Mouse (Mus musculus): ENCODE measurements around the gene Tfpt. TPM values are rescaled to one million over a fixed set of nuclear protein-coding genes. Genes with fewer than 3 reads are reported as not detected.
"Not testable (repeated sequence)": the region's sequence is repeated elsewhere in the genome, so short reads cannot be mapped to it uniquely, and the experiment has no call there.

The Tfpt gene
- polyA plus RNA-seq, 1 experiment from 2014 or later = 21.4 TPM

DNA sequence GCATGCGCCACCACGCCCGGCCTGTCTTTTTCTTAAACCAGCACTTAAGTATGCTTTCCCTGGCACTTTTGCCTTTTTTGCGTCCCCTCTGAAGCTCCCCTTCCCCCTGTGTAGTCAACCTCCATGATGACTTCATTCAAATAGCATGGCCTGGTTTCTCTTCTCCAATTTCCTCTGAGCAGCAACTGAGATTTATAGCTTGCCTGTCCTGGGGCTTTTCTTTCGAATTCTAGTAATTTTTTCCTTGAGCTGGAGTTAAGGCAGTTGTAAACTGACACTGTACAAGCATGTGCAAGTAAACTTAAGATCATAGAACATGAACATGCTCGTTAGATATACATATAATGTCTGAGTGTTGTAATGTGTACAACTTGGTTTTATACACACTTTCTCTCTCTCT lies 22.3 kb downstream of the Tfpt start:
- H3K4me2 ChIP-seq (replicated peaks; ENCODE audit: low read depth, low read length) = no peak overlapping the region
- no peak overlapping the region for H3K27ac ChIP-seq (ENCODE audit: low read length)
- no peak overlapping the region for H3K4me3 ChIP-seq (ENCODE audit: low read length)
- 61% methylated on average over 6 of the region's 6 CpGs for WGBS
- H3K4me1 ChIP-seq (ENCODE audit: insufficient read depth, low read length) = no peaks in the 10 kb centered on the region
- ATAC-seq (ENCODE audit: low FRiP score, low TSS enrichment) = no peak
- H3K36me3 ChIP-seq (ENCODE audit: insufficient read depth, low read length) = no peaks in the 10 kb centered on the region
- H3K9me3 ChIP-seq (ENCODE audit: low read length) = no peaks in the 10 kb centered on the region
- no peaks in the 10 kb centered on the region for H3K27me3 ChIP-seq (ENCODE audit: insufficient read depth, low read length)
- no peak overlapping the region for H3K9ac ChIP-seq (replicated peaks; ENCODE audit: low read length)

DNA sequence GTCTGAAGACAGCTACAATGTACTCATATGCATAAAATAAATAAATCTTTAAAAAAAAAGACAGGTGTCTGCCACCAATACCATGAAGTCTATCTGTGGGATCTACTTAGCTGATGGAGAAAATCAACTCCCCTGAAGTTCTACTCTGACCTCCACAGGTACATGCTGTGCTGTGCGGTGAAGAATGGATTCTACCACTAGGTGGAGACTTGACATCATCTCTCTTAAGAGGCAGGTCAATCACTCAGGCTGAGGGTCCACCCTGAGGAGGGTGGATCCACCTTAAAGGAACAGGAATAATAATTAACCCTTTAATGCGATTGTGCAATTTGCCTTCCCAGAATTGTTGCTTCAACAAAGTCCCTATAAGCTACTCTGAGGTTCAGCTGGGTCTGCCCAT lies 22.9 kb downstream of the Tfpt start:
- no peak overlapping the region for H3K4me2 ChIP-seq (replicated peaks; ENCODE audit: low read depth, low read length)
- peak; percentile 79; the same call in 1 of the 2 replicates for ATAC-seq (ENCODE audit: low FRiP score, low TSS enrichment)
- WGBS = 23% methylated on average over 2 of the region's 2 CpGs

DNA sequence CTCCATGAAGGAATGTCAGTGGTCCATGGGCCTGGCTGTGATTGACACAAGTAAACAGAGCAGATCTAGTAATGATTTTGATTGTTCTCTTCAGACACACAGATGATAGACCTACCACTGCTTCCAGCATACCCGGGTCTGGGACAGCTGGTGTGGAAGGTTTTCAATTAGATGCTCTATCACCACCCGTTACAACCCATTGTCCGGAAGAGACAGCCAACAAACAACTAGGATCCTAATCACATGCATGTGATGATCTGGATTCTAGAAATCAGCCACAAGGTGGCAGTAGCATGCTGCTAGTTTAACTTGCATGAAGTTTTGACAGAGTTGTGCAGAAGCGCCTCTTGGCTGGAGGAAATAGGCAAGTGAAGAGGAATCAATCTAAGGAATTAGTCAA lies 28.6 kb downstream of the Tfpt start:
- no peak overlapping the region for H3K4me3 ChIP-seq (ENCODE audit: low read length)
- no peaks in the 10 kb centered on the region for H3K36me3 ChIP-seq (ENCODE audit: insufficient read depth, low read length)
- H3K27ac ChIP-seq (ENCODE audit: low read length) = no peak overlapping the region
- 11% methylated on average over 4 of the region's 4 CpGs for WGBS
- no peak overlapping the region for H3K4me2 ChIP-seq (replicated peaks; ENCODE audit: low read depth, low read length)
- peak; percentile 12; the same call in 1 of the 2 replicates for ATAC-seq (ENCODE audit: low FRiP score, low TSS enrichment)
- no peaks in the 10 kb centered on the region for H3K9me3 ChIP-seq (ENCODE audit: low read length)
- H3K27me3 ChIP-seq (ENCODE audit: insufficient read depth, low read length) = no peaks in the 10 kb centered on the region
- H3K4me1 ChIP-seq (ENCODE audit: insufficient read depth, low read length) = no peaks in the 10 kb centered on the region
- H3K9ac ChIP-seq (replicated peaks; ENCODE audit: low read length) = no peak overlapping the region

More for the DNA sequence above, 22.9 kb downstream of the Tfpt start:
- H3K9ac ChIP-seq (replicated peaks; ENCODE audit: low read length) = no peak overlapping the region
- H3K4me3 ChIP-seq (ENCODE audit: low read length) = no peak overlapping the region
- no peak overlapping the region for H3K27ac ChIP-seq (ENCODE audit: low read length)
- no peaks in the 10 kb centered on the region for H3K9me3 ChIP-seq (ENCODE audit: low read length)
- H3K4me1 ChIP-seq (ENCODE audit: insufficient read depth, low read length) = no peaks in the 10 kb centered on the region
- no peaks in the 10 kb centered on the region for H3K36me3 ChIP-seq (ENCODE audit: insufficient read depth, low read length)
- no peaks in the 10 kb centered on the region for H3K27me3 ChIP-seq (ENCODE audit: insufficient read depth, low read length)

DNA sequence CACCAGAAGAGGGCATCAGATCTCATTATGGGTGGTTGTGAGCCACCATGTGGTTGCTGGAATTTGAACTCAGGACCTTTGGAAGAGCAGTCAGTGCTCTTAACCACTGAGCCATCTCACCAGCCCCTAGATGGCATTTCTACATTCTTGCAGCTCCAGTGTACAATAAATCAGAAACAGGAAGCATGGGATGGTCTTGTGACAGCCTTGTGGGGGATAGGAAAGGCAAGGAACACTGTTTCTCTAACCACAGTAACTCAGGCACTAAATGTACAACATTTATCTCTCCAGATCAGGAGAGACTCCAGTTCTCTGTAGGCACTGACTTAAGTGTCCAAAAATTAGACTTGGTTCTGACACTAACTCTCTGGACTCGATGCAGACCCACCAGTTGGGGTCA lies 32.0 kb downstream of the Tfpt start:
- H3K9ac ChIP-seq (replicated peaks; ENCODE audit: low read length); H3K9me3 ChIP-seq (ENCODE audit: low read length); H3K27ac ChIP-seq (ENCODE audit: low read length); H3K4me2 ChIP-seq (replicated peaks; ENCODE audit: low read depth, low read length); H3K27me3 ChIP-seq (ENCODE audit: insufficient read depth, low read length); H3K36me3 ChIP-seq (ENCODE audit: insufficient read depth, low read length); H3K4me1 ChIP-seq (ENCODE audit: insufficient read depth, low read length); ATAC-seq (ENCODE audit: low FRiP score, low TSS enrichment); H3K4me3 ChIP-seq (ENCODE audit: low read length): not testable (repeated sequence)
- 72% methylated on average over 1 of the region's 1 CpGs for WGBS

DNA sequence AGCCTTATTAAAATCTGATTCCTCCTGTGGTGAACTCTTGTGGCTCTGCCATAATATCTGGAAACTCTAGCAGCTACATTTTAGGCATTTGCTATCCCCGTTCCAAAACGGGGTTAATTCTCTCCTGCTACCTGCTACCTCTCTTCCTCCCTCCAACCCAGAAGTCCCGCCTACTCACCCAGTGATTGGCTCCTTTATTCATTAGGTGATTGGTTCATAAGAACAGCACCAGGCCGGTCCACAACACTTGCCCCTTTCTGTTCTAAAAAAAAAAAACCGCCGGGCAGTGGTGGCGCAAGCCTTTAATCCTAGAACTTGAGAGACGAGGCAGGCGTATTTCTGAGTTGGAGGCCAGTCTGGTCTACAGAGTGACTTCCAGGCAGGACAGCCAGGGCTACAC lies 34.6 kb downstream of the Tfpt start:
- Histone ChIP-seq H3K4me3 (ENCODE audit: low read length) (peak overlapping the region; percentile 25), H3K36me3 (ENCODE audit: insufficient read depth, low read length) (no peaks in the 10 kb centered on the region), H3K27ac (ENCODE audit: low read length) (peak overlapping the region; percentile 66), H3K27me3 (ENCODE audit: insufficient read depth, low read length) (no peaks in the 10 kb centered on the region), H3K4me1 (ENCODE audit: insufficient read depth, low read length) (no peaks in the 10 kb centered on the region), H3K9me3 (ENCODE audit: low read length) (no peaks in the 10 kb centered on the region), H3K9ac (replicated peaks; ENCODE audit: low read length) (peak overlapping the region; percentile 48), H3K4me2 (replicated peaks; ENCODE audit: low read depth, low read length) (peak overlapping the region; percentile 46)
- WGBS = 15% methylated on average over 9 of the region's 9 CpGs
- peak; percentile 75; the same call in 1 of the 2 replicates for ATAC-seq (ENCODE audit: low FRiP score, low TSS enrichment)

DNA sequence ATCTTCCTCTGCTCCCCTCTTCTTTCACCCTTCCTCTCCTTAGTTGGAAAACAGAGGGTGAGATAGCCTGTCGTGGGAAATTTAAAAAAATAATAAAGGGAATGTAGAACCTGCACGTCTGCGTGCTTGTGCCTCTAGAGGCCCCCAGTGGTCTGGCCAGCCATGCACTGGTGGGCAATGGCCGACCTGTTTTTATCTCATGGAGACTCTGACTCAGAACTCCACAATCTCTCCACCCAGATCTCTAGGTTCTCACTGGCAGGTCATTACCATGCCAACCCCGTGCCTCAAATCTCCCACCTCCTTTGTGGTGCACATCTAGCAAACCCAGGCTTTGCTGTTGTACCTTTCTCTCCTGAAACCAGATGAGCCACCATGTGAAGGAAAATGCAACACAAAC lies 35.0 kb downstream of the Tfpt start:
- H3K27ac ChIP-seq (ENCODE audit: low read length) = peak overlapping the region; percentile 66
- ATAC-seq (ENCODE audit: low FRiP score, low TSS enrichment) = peak; percentile 46
- 17% methylated on average over 5 of the region's 5 CpGs for WGBS

DNA sequence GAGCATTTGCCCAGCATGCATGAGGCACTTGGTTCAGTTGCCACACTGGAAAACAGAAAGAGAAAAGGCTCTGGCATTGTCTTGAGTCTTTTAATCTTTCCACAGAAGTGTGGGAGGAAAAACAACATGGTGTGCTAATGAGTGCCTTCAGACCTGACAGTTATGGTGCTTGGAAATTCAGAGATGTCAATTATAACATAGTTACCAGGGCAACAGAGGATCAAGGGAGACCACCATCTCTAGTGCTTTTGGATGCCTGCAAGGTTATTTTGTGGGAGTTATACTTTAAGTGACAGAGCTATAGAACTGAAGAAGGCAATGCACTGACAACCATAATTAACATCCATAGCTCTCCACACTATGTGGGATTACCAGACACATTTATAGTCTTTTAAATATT lies 35.9 kb downstream of the Tfpt start:
- Histone ChIP-seq H3K36me3 (ENCODE audit: insufficient read depth, low read length) (no peaks in the 10 kb centered on the region), H3K27ac (ENCODE audit: low read length) (no peak overlapping the region), H3K4me3 (ENCODE audit: low read length) (no peak overlapping the region), H3K4me1 (ENCODE audit: insufficient read depth, low read length) (no peaks in the 10 kb centered on the region), H3K9me3 (ENCODE audit: low read length) (no peaks in the 10 kb centered on the region), H3K4me2 (replicated peaks; ENCODE audit: low read depth, low read length) (no peak overlapping the region), H3K9ac (replicated peaks; ENCODE audit: low read length) (no peak overlapping the region), H3K27me3 (ENCODE audit: insufficient read depth, low read length) (no peaks in the 10 kb centered on the region)
- no peak for ATAC-seq (ENCODE audit: low FRiP score, low TSS enrichment)

More for the DNA sequence above, 35.0 kb downstream of the Tfpt start:
- Histone ChIP-seq H3K4me3 (ENCODE audit: low read length) (peak overlapping the region; percentile 25), H3K27me3 (ENCODE audit: insufficient read depth, low read length) (no peaks in the 10 kb centered on the region), H3K4me2 (replicated peaks; ENCODE audit: low read depth, low read length) (peak overlapping the region; percentile 46), H3K4me1 (ENCODE audit: insufficient read depth, low read length) (no peaks in the 10 kb centered on the region), H3K9ac (replicated peaks; ENCODE audit: low read length) (peak overlapping the region; percentile 48), H3K36me3 (ENCODE audit: insufficient read depth, low read length) (no peaks in the 10 kb centered on the region), H3K9me3 (ENCODE audit: low read length) (no peaks in the 10 kb centered on the region)

DNA sequence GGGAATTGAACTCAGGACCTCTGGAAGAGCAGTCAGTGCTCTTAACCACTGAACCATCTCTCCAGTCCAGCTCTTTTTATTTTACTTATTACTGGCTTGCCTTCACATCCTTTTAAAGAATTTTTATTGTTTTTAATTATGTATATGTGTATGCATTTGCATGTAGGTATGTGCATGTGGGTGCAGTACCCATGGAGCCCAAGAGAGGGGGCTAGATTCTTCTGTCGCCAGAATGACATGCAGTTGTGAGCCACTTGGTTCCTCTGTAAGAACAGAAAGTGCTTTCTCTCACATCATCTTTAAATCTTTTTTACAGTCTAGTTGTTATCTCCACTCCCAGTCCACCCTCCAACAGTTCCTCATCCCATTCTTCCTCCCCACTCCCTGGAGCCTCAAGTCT lies 38.2 kb downstream of the Tfpt start:
- Histone ChIP-seq H3K27me3 (ENCODE audit: insufficient read depth, low read length) (no peaks in the 10 kb centered on the region), H3K4me1 (ENCODE audit: insufficient read depth, low read length) (no peaks in the 10 kb centered on the region), H3K9ac (replicated peaks; ENCODE audit: low read length) (no peak overlapping the region), H3K36me3 (ENCODE audit: insufficient read depth, low read length) (no peaks in the 10 kb centered on the region), H3K4me2 (replicated peaks; ENCODE audit: low read depth, low read length) (no peak overlapping the region), H3K9me3 (ENCODE audit: low read length) (no peaks in the 10 kb centered on the region), H3K4me3 (ENCODE audit: low read length) (no peak overlapping the region), H3K27ac (ENCODE audit: low read length) (no peak overlapping the region)
- 60% methylated on average over 1 of the region's 1 CpGs for WGBS
- no peak for ATAC-seq (ENCODE audit: low FRiP score, low TSS enrichment)

DNA sequence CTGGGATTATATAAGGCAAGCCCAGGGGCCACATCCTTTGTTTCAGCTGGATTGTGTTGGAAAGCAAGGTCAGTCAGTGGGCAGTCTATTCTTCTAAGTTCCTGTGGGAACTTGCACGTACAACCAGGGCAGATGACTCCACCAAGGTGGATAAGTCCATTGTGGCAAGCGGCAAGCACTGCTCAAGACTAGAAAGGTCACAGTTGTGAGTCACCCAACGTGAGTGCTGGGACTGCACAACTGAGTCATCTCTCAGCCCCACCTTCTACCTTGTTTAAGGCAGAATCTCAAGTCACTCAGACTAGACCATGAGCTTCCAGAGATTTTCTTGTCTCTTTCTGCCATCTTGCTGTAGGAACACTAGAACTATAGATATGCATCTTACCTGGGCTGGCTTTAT lies 39.2 kb downstream of the Tfpt start:
- no peaks in the 10 kb centered on the region for H3K4me1 ChIP-seq (ENCODE audit: insufficient read depth, low read length)
- H3K27me3 ChIP-seq (ENCODE audit: insufficient read depth, low read length) = no peaks in the 10 kb centered on the region
- ATAC-seq (ENCODE audit: low FRiP score, low TSS enrichment) = no peak
- no peak overlapping the region for H3K9ac ChIP-seq (replicated peaks; ENCODE audit: low read length)
- no peaks in the 10 kb centered on the region for H3K9me3 ChIP-seq (ENCODE audit: low read length)
- no peak overlapping the region for H3K4me3 ChIP-seq (ENCODE audit: low read length)
- WGBS = 79% methylated on average over 3 of the region's 3 CpGs
- no peak overlapping the region for H3K4me2 ChIP-seq (replicated peaks; ENCODE audit: low read depth, low read length)
- no peaks in the 10 kb centered on the region for H3K36me3 ChIP-seq (ENCODE audit: insufficient read depth, low read length)
- H3K27ac ChIP-seq (ENCODE audit: low read length) = no peak overlapping the region

DNA sequence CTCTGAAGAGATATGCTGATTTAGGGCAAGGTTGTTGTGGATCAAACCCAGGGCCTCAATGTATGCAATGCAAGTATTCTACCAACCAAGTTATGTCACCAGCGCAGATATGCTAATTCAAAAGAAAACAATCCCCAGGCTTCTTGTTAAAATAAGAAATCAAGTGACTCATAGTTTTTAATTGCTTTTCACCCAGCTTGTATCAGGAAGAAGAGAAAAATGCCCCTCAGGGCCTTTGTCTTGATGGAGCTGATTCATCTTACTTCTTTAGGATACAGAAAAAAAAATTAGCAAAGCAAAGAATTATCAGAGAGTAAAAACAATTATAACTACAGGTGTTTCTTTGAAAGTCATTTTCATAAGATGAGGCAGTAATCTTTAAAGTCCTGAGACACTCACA lies 42.4 kb downstream of the Tfpt start:
- no peaks in the 10 kb centered on the region for H3K4me1 ChIP-seq (ENCODE audit: insufficient read depth, low read length)
- WGBS = 69% methylated on average over 1 of the region's 1 CpGs

DNA sequence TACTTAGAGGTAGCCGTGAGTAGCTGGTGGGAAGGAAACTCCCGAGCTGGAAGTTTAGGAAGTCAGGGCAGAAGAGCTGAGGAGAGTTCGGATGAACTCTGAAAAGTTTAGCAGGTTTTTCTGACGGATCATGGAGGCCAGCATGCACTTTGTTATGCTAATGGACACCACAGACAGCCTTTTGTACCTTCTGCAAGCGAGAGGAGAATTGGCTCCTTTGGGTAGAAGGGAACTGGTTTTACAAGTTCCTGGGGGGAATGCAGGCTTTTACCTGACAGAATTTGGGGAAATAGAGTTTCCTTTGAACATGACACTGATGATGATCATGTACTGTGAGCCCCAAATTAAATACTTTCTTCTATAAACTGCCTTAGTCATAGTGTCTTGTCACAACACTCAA lies 43.5 kb downstream of the Tfpt start:
- H3K4me3 ChIP-seq (ENCODE audit: low read length) = no peak overlapping the region
- H3K27me3 ChIP-seq (ENCODE audit: insufficient read depth, low read length) = no peaks in the 10 kb centered on the region
- no peak overlapping the region for H3K27ac ChIP-seq (ENCODE audit: low read length)
- no peak overlapping the region for H3K9ac ChIP-seq (replicated peaks; ENCODE audit: low read length)
- WGBS = 9% methylated on average over 5 of the region's 5 CpGs
- H3K36me3 ChIP-seq (ENCODE audit: insufficient read depth, low read length) = no peaks in the 10 kb centered on the region
- no peak for ATAC-seq (ENCODE audit: low FRiP score, low TSS enrichment)
- no peak overlapping the region for H3K4me2 ChIP-seq (replicated peaks; ENCODE audit: low read depth, low read length)
- H3K9me3 ChIP-seq (ENCODE audit: low read length) = no peaks in the 10 kb centered on the region
- H3K4me1 ChIP-seq (ENCODE audit: insufficient read depth, low read length) = no peaks in the 10 kb centered on the region

More for the DNA sequence above, 42.4 kb downstream of the Tfpt start:
- Histone ChIP-seq H3K9me3 (ENCODE audit: low read length) (no peaks in the 10 kb centered on the region), H3K36me3 (ENCODE audit: insufficient read depth, low read length) (no peaks in the 10 kb centered on the region), H3K9ac (replicated peaks; ENCODE audit: low read length) (no peak overlapping the region), H3K27me3 (ENCODE audit: insufficient read depth, low read length) (no peaks in the 10 kb centered on the region), H3K4me3 (ENCODE audit: low read length) (no peak overlapping the region), H3K4me2 (replicated peaks; ENCODE audit: low read depth, low read length) (no peak overlapping the region), H3K27ac (ENCODE audit: low read length) (no peak overlapping the region)
- ATAC-seq (ENCODE audit: low FRiP score, low TSS enrichment) = no peak

All from kidney, embryonic 16.5 days (tissue).